Mouse (Mus musculus) intestine, postnatal 0 days (tissue): ENCODE measurements around the gene Irak3. TPM values are rescaled to one million over a fixed set of nuclear protein-coding genes. Genes with fewer than 3 reads are reported as not detected.
A peak's percentile ranks its signal among the peaks of the same experiment; 100 is the strongest.
"Not testable (repeated sequence)": the region's sequence is repeated elsewhere in the genome, so short reads cannot be mapped to it uniquely, and the experiment has no call there.

Experiments
- ATAC-seq: fragments of 200-750 bp; cut with Nextera tagmentation; 2 replicates; pipeline ENCODE4 v1.8.0; 2017; ENCODE audit warnings: mild to moderate bottlenecking, moderate TSS enrichment, moderate library complexity
- H3K27ac ChIP-seq: fragments of 300-500 bp; sonication (generic); 2 replicates; pipeline ENCODE4 v1.5.1; 2014; ENCODE audit warnings: mild to moderate bottlenecking, low read depth, low read length, moderate library complexity
- H3K27me3 ChIP-seq: fragments of 300-500 bp; sonication (generic); replicated peaks from 2 replicates; pipeline ENCODE4 v1.6.1; 2014; ENCODE audit warnings: low read length, mixed read lengths; ENCODE audit not compliant: control insufficient read depth, insufficient read depth
- H3K36me3 ChIP-seq: fragments of 300-500 bp; sonication (generic); 2 replicates; pipeline ENCODE4 v1.6.1; 2014; ENCODE audit warnings: mild to moderate bottlenecking, moderate library complexity; ENCODE audit not compliant: control insufficient read depth, insufficient read depth
- H3K4me1 ChIP-seq: fragments of 300-500 bp; sonication (generic); replicated peaks from 2 replicates; pipeline ENCODE4 v1.6.1; 2014; ENCODE audit warnings: antibody characterized with exemption, low read length, mixed read lengths; ENCODE audit not compliant: control insufficient read depth, insufficient read depth
- H3K4me2 ChIP-seq: fragments of 300-500 bp; sonication (generic); replicated peaks from 2 replicates; pipeline ENCODE4 v1.6.1; 2014; ENCODE audit warnings: low read depth, mild to moderate bottlenecking, moderate library complexity
- H3K4me3 ChIP-seq: fragments of 300-500 bp; sonication (generic); 2 replicates; pipeline ENCODE4 v1.5.1; 2014; ENCODE audit warnings: low read depth, low read length
- H3K9ac ChIP-seq: fragments of 300-500 bp; sonication (generic); 2 replicates; pipeline ENCODE4 v1.6.1; 2014; ENCODE audit warnings: mild to moderate bottlenecking, low read depth, low read length
- H3K9me3 ChIP-seq: fragments of 300-500 bp; sonication (generic); 2 replicates; pipeline ENCODE4 v1.6.1; 2016; ENCODE audit warnings: mixed run types; ENCODE audit not compliant: control insufficient read depth
- CTCF ChIP-seq: sonication (generic); IDR thresholded peaks from 2 replicates; pipeline ENCODE4 v1.5.1; 2016; ENCODE audit warnings: low read depth, mild to moderate bottlenecking, control low read depth, antibody characterized with exemption, moderate library complexity
- WGBS: fragments of 180-500 bp; shearing (Covaris S2); extraction: QIAGEN DNeasy Blood & Tissue Kit; methylation state at CpG from one replicate; pipeline ENCODE4 v1.1.7; 2014; 5-methylcytosine and 5-hydroxymethylcytosine counted together
- polyA plus RNA-seq: library from polyadenylated mRNA; unstranded; fragments of >200 nt; fragmentation: Nextera tagmentation; extraction: Ambion mirVana; gene quantifications from 2 replicates; pipeline ENCODE4 v1.2.1, GENCODE M21; 2015

The Irak3 gene
- polyA plus RNA-seq, 1 experiment from 2014 or later: 0.81 TPM

- no peak for ATAC-seq
Observed at GRCm38 (mm10) chr10:120113980-120114379, 88.0 kb downstream of the Irak3 start.

DNA sequence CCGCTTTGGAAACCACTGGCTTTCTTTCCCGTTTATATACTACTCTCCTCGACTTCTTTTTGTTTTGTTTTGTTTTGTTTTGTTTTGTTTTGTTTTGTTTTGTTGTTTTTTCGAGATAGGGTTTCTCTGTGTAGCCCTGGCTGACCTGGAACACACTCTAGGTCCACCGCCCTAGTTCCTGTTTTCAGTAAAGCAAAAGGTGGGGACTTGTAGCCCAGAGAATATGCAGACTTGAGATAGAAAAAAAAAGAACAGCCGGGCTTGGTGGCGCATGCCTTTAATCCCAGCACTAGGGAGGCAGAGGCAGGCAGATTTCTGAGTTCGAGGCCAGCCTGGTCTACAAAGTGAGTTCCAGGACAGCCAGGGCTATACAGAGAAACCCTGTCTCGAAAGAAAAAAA lies 88.4 kb downstream of the Irak3 start:
- H3K9ac ChIP-seq, H3K9me3 ChIP-seq, ATAC-seq, H3K4me1 ChIP-seq, H3K27ac ChIP-seq, H3K27me3 ChIP-seq, H3K36me3 ChIP-seq: not testable (repeated sequence)
- Histone ChIP-seq H3K4me2 (peak overlapping the region; percentile 89), H3K4me3 (peak overlapping the region; percentile 91)
- WGBS: 58% methylated on average over 9 of the region's 9 CpGs

More at GRCm38 (mm10) chr10:120113980-120114379, 88.0 kb downstream of the Irak3 start:
- no peaks in the 10 kb centered on the region for H3K36me3 ChIP-seq
- 84% methylated on average over 6 of the region's 6 CpGs for WGBS
- TF ChIP-seq CTCF: no peak
- no peak overlapping the region for H3K27ac ChIP-seq
- no peaks in the 10 kb centered on the region for H3K4me1 ChIP-seq
- no peaks in the 10 kb centered on the region for H3K27me3 ChIP-seq
- H3K4me2 ChIP-seq: no peak overlapping the region
- no peak overlapping the region for H3K4me3 ChIP-seq
- no peaks in the 10 kb centered on the region for H3K9me3 ChIP-seq
- H3K9ac ChIP-seq: no peak overlapping the region

DNA sequence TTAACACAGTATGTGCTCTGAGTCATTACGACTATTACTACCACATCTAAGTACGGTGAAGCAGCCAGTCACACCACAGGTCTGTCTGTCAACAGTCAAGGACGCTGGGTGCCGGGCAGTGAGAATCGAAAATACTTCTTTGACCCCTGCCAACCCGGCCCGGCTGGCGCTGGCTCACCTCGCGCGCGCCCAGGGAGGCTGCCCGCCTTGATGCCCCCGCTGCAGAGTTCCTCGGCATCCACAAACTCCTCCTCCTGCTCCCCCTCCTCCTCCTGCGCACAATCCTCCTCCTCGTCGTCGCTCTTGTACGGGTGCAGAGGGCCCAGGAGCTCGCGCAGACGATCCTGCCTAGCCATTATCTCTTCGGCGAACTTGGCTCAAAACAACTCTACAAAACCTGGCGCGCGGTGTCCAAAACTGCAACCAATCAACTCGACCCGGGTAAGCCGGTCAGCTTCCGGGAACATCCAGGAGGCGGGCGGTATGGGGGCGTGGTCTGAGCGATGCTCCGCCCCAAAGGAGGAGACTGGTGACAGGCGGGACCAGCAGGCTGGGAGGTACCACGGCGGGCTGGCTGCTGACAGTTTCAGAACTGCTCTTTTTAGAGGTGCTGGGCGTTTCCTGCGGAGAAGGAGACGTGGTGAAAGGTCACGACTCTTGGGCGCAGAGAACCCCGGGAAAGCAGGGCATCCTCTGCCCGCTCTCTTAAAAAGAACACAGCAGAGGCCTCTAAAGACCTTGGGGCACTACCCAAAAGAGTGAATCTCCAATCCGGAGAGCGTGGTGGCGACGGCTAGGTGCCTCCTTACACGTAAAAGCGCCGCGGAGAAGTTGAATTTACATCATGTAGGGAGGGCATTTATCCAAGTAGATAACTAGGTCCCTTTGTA lies 89.2 kb downstream of the Irak3 start, which contains the start of gene Helb:
Helb (minus strand) TSS at position 481 of the 890 bp plus-strand sequence.
- Histone ChIP-seq H3K27ac (peak within 1 kb of the TSS; percentile 51; the same call in 1 of the 2 replicates), H3K4me3 (peak within 1 kb of the TSS; percentile 91), H3K4me1 (no peaks in the 10 kb centered on the region), H3K9ac (peak within 1 kb of the TSS; percentile 52), H3K9me3 (no peaks in the 10 kb centered on the region), H3K27me3 (no peaks in the 10 kb centered on the region), H3K4me2 (peak within 1 kb of the TSS; percentile 89), H3K36me3 (peaks cover 3% of the 10 kb centered on the region; the same call in 1 of the 2 replicates)
- WGBS: 1% methylated on average over 55 of the region's 55 CpGs
- peak; percentile 100 for ATAC-seq
- TF ChIP-seq CTCF: no peak

- Histone ChIP-seq H3K4me1 (no peaks in the 10 kb centered on the region), H3K4me3 (peak overlapping the region; percentile 91), H3K9me3 (no peaks in the 10 kb centered on the region), H3K27ac (no peak overlapping the region), H3K36me3 (peaks cover 13% of the 10 kb centered on the region; the same call in 1 of the 2 replicates), H3K9ac (peak overlapping the region; percentile 52; the same call in 1 of the 2 replicates), H3K4me2 (peak overlapping the region; percentile 89), H3K27me3 (no peaks in the 10 kb centered on the region)
- peak; percentile 26 for TF ChIP-seq CTCF
- no peak for ATAC-seq
- WGBS: 69% methylated on average over 3 of the region's 3 CpGs
Observed at GRCm38 (mm10) chr10:120111691-120112319, 90.1 kb downstream of the Irak3 start.

GRCm38 (mm10) chr10:120100806-120101205 lies 101.1 kb downstream of the Irak3 start:
- TF ChIP-seq CTCF: no peak
- WGBS: 81% methylated on average over 1 of the region's 1 CpGs
- H3K27ac ChIP-seq: no peak overlapping the region
- H3K27me3 ChIP-seq: no peaks in the 10 kb centered on the region
- peaks cover 33% of the 10 kb centered on the region for H3K36me3 ChIP-seq
- H3K4me1 ChIP-seq: no peaks in the 10 kb centered on the region
- no peak overlapping the region for H3K4me3 ChIP-seq
- ATAC-seq: no peak
- no peak overlapping the region for H3K9ac ChIP-seq
- H3K4me2 ChIP-seq: no peak overlapping the region
- H3K9me3 ChIP-seq: no peaks in the 10 kb centered on the region

- Histone ChIP-seq H3K4me3 (no peak overlapping the region), H3K27me3 (no peaks in the 10 kb centered on the region), H3K27ac (no peak overlapping the region), H3K9me3 (no peaks in the 10 kb centered on the region), H3K36me3 (peaks cover 28% of the 10 kb centered on the region; the same call in 1 of the 2 replicates), H3K4me1 (no peaks in the 10 kb centered on the region), H3K9ac (no peak overlapping the region), H3K4me2 (no peak overlapping the region)
- no peak for ATAC-seq
- 84% methylated on average over 5 of the region's 5 CpGs for whole genome bisulfite sequencing
- TF ChIP-seq CTCF: no peak
Observed at GRCm38 (mm10) chr10:120097564-120097963, 104.4 kb downstream of the Irak3 start.
